Mouse (Mus musculus) G1E (cell line): ENCODE measurements around the gene Rassf5.

Experiments
- CTCF ChIP-seq: IDR thresholded peaks from 2 replicates; pipeline ENCODE4 v1.5.1; 2012; ENCODE audit warnings: low read depth, low read length, inconsistent platforms, mixed read lengths
- POLR2AphosphoS5 ChIP-seq: IDR thresholded peaks from 2 replicates; pipeline ENCODE4 v1.6.1; 2012; ENCODE audit warnings: low read depth, low read length, inconsistent platforms; ENCODE audit not compliant: insufficient replicate concordance

GRCm38 (mm10) chr1:131134231-131134630 is 110.8 kb downstream of the Rassf5 start:
- TF ChIP-seq CTCF (no peak), POLR2AphosphoS5 (no peak)
